Mouse (Mus musculus) liver, postnatal 0 days (tissue): ENCODE measurements around the gene Rpl21. TPM values are rescaled to one million over a fixed set of nuclear protein-coding genes. Genes with fewer than 3 reads are reported as not detected.
A peak's percentile ranks its signal among the peaks of the same experiment; 100 is the strongest.

ENCODE experiments used
- ATAC-seq: fragments of 200-750 bp; cut with Nextera tagmentation; 2 replicates; pipeline ENCODE4 v1.8.0; 2017; ENCODE audit warnings: mild to moderate bottlenecking, moderate library complexity
- DNase-seq: peaks from one replicate; pipeline ENCODE4 v3.0.0-alpha.2; 2016
- H3K27ac ChIP-seq: fragments of 300-500 bp; sonication (generic); 2 replicates; pipeline ENCODE4 v1.5.1; 2014; ENCODE audit warnings: antibody characterized with exemption, moderate library complexity, mild to moderate bottlenecking, low read depth
- H3K27me3 ChIP-seq: fragments of 300-500 bp; sonication (generic); 2 replicates; pipeline ENCODE4 v1.6.1; 2014; ENCODE audit warnings: low read length, control low read depth, mixed read lengths; ENCODE audit not compliant: insufficient read depth
- H3K36me3 ChIP-seq: fragments of 300-500 bp; sonication (generic); replicated peaks from 2 replicates; pipeline ENCODE4 v1.6.1; 2014; ENCODE audit warnings: mild to moderate bottlenecking, control low read depth, low read length, moderate library complexity, mixed read lengths; ENCODE audit not compliant: insufficient read depth
- H3K4me1 ChIP-seq: fragments of 300-500 bp; sonication (generic); 2 replicates; pipeline ENCODE4 v1.6.1; 2014; ENCODE audit warnings: antibody characterized with exemption, mild to moderate bottlenecking, control low read depth; ENCODE audit not compliant: insufficient read depth
- H3K4me2 ChIP-seq: fragments of 300-500 bp; sonication (generic); 2 replicates; pipeline ENCODE4 v1.6.1; 2014; ENCODE audit warnings: low read depth, mild to moderate bottlenecking, low read length, moderate library complexity, mixed read lengths
- H3K4me3 ChIP-seq: fragments of 300-500 bp; sonication (generic); 2 replicates; pipeline ENCODE4 v1.5.1; 2014; ENCODE audit warnings: low read depth, low read length
- H3K9ac ChIP-seq: fragments of 300-500 bp; sonication (generic); replicated peaks from 2 replicates; pipeline ENCODE4 v1.6.1; 2014; ENCODE audit warnings: mild to moderate bottlenecking, moderate library complexity
- H3K9me3 ChIP-seq: fragments of 300-500 bp; sonication (generic); 2 replicates; pipeline ENCODE4 v1.6.1; 2016; ENCODE audit warnings: mild to moderate bottlenecking, control low read depth, low read length, mixed read lengths
- CTCF ChIP-seq: sonication (generic); IDR thresholded peaks from 2 replicates; pipeline ENCODE4 v1.5.1; 2016; ENCODE audit warnings: antibody characterized with exemption, low read depth
- EP300 ChIP-seq: IDR thresholded peaks from 2 replicates; pipeline ENCODE4 v1.6.1; 2016; ENCODE audit warnings: antibody characterized with exemption, low read depth, mild to moderate bottlenecking
- WGBS: fragments of 180-500 bp; shearing (Covaris S2); extraction: QIAGEN DNeasy Blood & Tissue Kit; methylation state at CpG from one replicate; pipeline ENCODE4 v1.1.7; 2014; ENCODE audit not compliant: insufficient replicate concordance; 5-methylcytosine and 5-hydroxymethylcytosine counted together
- polyA plus RNA-seq: library from polyadenylated mRNA; unstranded; fragments of >200 nt; fragmentation: Nextera tagmentation; extraction: Ambion mirVana; gene quantifications from 2 replicates; pipeline ENCODE4 v1.2.1, GENCODE M21; 2015

The Rpl21 gene
- polyA plus RNA-seq, 1 experiment from 2014 or later = 281 TPM

DNA sequence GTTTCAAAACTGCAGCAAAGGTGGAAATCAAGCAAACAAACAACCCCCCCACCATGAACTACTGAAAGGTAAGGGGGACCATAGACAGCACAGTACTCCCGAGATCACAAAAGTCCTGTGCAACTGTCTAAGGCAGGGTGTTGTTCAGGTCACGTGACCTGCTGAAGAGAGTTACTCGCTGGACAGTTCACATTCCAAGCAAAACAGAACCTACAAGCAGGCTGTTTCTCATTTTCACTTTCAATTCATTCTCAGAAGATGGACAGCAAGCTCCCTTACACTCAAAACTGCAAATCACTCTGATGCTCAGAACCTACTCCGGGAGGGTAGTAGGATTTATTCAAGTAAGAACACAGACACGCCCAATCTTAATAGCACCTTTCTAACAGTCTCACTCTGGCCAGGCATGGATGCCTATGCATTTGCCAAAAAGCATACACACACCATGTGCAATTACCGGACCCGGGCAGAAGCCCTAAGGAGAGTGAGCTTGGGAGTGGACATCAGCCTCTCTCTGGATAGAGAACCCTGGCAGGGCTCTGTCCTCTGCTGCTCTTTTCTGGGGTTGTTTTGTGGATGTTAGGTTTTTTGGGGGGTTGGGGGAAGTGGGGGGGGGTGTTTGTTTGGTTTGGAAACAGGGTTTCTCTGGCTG, 40.4 kb upstream of the Rpl21 start:
- no peaks in the 10 kb centered on the region for H3K9me3 ChIP-seq
- H3K27me3 ChIP-seq = no peaks in the 10 kb centered on the region
- 0 out of 2 replicates have a peak overlapping the region, but pooled peaks have one; percentile 7 for H3K4me3 ChIP-seq
- ATAC-seq = no peak
- H3K4me1 ChIP-seq = peaks cover 33% of the 10 kb centered on the region
- no peak overlapping the region for H3K27ac ChIP-seq
- TF ChIP-seq EP300 = no peak
- no peaks in the 10 kb centered on the region for H3K36me3 ChIP-seq
- no peak for DNase-seq
- peak overlapping the region; percentile 97 for H3K4me2 ChIP-seq
- 60% methylated on average over 7 of the region's 7 CpGs for WGBS
- H3K9ac ChIP-seq = no peak overlapping the region

GRCm38 (mm10) chr5:146793630-146794083, 39.0 kb upstream of the Rpl21 start:
- ATAC-seq (no peak), DNase-seq (no peak)
- 3% methylated on average over 18 of the region's 18 CpGs for WGBS
- H3K36me3 ChIP-seq = no peaks in the 10 kb centered on the region
- peak overlapping the region; percentile 93 for H3K27ac ChIP-seq
- H3K9me3 ChIP-seq = no peaks in the 10 kb centered on the region
- no peak for TF ChIP-seq EP300
- no peak for TF ChIP-seq CTCF
- H3K27me3 ChIP-seq = no peaks in the 10 kb centered on the region
- H3K4me3 ChIP-seq = peak overlapping the region; percentile 78
- peaks cover 28% of the 10 kb centered on the region for H3K4me1 ChIP-seq
- peak overlapping the region; percentile 92 for H3K9ac ChIP-seq
- peak overlapping the region; percentile 97 for H3K4me2 ChIP-seq

DNA sequence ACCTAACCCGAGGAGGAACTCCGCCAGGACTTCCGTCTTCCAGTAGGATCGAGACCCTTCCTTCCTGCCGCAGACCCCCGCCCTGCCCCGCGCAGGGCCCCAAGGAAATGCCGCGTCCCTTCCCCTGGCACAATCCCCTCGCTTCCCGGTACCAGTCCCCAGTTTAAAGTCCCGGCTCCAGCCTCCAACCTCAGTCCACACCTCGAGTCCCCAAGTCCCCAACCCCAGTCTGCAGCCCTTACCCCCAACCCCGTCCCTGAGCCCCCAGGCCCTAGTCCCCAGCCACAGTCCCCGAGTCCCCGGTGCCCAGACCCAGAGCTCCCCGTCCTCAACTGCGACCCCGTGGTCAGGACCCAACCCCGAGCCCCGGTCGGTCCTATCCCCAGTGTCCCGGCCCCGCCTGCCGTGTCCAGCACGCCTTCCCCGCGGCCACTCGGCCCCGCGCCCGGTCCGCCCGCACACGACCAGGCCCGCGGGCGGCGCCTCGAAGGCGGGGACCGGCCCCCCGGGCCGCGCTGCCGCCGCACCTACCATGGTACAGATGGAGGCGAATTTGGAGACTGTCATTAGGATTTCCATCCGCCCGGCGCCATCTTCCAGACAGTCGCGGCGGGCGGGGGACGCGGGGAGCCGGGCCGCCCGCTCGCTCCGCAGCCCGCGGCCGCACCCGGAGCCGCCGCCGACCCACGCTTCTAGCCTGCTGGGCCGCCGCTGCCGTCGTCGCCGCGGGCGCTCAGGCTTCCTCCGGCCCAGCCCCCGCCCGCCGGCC, 38.4 kb upstream of the Rpl21 start:
- Histone ChIP-seq H3K4me2 (peak overlapping the region; percentile 97), H3K9ac (peak overlapping the region; percentile 92), H3K27ac (peak overlapping the region; percentile 93), H3K36me3 (no peaks in the 10 kb centered on the region), H3K4me3 (peak overlapping the region; percentile 78), H3K9me3 (no peaks in the 10 kb centered on the region), H3K4me1 (peaks cover 27% of the 10 kb centered on the region), H3K27me3 (no peaks in the 10 kb centered on the region)
- WGBS = 5% methylated on average over 47 of the region's 83 CpGs
- ATAC-seq (peak; percentile 46), DNase-seq (no peak)
- TF ChIP-seq EP300 (no peak), CTCF (no peak)

DNA sequence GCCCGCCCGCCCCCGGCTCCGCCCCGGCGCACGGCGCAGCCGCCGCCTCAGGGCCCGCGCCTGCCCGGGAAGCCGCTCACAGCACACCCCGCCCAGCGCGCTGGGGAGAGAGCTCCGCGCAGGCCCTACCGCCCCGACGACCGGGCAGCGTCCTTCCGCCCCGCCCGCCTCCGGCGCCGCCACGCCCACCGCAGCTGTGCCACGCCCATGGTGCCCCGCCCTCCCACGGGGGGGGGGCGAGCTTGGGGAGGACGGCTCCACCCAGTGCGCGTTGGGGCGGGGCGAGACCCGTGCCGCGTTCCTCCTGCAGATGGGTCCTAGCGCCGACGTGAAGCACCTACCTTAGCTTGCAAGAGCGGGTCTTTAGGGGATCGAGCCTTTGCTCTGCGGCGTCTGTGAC, 37.8 kb upstream of the Rpl21 start, which contains the start of gene Usp12:
Gene Usp12 (minus strand): TSS at position 154 of the 400 bp plus-strand sequence.
- Histone ChIP-seq H3K4me3 (peak within 1 kb of the TSS; percentile 78), H3K9me3 (no peaks in the 10 kb centered on the region), H3K4me1 (peaks cover 23% of the 10 kb centered on the region), H3K4me2 (peak within 1 kb of the TSS; percentile 97), H3K36me3 (no peaks in the 10 kb centered on the region), H3K27me3 (no peaks in the 10 kb centered on the region), H3K27ac (peak within 1 kb of the TSS; percentile 93), H3K9ac (peak within 1 kb of the TSS; percentile 92)
- TF ChIP-seq CTCF (no peak), EP300 (no peak)
- under 1% methylated on average over 35 of the region's 51 CpGs for WGBS
- ATAC-seq (peak; percentile 99), DNase-seq (peak; percentile 99)

DNA sequence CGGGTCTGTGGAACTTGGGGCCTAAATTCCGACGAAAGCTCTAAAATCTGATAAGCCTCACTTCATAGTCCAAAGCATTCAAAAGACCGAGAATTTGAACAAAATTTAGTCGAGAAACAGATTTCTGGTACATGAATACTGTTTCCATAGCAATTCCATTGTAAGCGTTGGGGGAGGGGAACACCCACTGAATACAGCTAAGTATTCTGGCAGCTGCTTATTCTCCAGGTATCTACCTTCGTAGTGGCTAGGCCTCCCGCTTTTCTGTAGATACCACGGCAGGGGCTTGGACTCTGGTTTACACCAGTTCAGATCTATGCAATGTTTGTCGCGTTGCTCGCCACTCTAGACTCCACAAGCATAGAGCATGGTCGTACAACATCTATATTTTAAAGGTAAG, 37.0 kb upstream of the Rpl21 start:
- H3K27me3 ChIP-seq = no peaks in the 10 kb centered on the region
- ATAC-seq (no peak), DNase-seq (no peak)
- peaks cover 20% of the 10 kb centered on the region for H3K4me1 ChIP-seq
- H3K4me2 ChIP-seq = no peak overlapping the region
- WGBS = 84% methylated on average over 13 of the region's 13 CpGs
- no peak overlapping the region for H3K9ac ChIP-seq
- no peaks in the 10 kb centered on the region for H3K36me3 ChIP-seq
- H3K27ac ChIP-seq = no peak overlapping the region
- no peak overlapping the region for H3K4me3 ChIP-seq
- TF ChIP-seq CTCF (no peak), EP300 (no peak)
- H3K9me3 ChIP-seq = no peaks in the 10 kb centered on the region

GRCm38 (mm10) chr5:146798031-146798430, 34.7 kb upstream of the Rpl21 start:
- ATAC-seq = no peak
- Histone ChIP-seq H3K4me1 (peaks cover 9% of the 10 kb centered on the region; the same call in 1 of the 2 replicates), H3K27ac (no peak overlapping the region), H3K9ac (no peak overlapping the region), H3K9me3 (peaks cover 4% of the 10 kb centered on the region), H3K27me3 (no peaks in the 10 kb centered on the region), H3K36me3 (no peaks in the 10 kb centered on the region), H3K4me3 (no peak overlapping the region), H3K4me2 (no peak overlapping the region)
- no peak for TF ChIP-seq EP300
- no peak for TF ChIP-seq CTCF
- 47% methylated on average over 9 of the region's 9 CpGs for WGBS
- no peak for DNase-seq
